Mouse (Mus musculus) frontal cortex, adult 2 months (tissue): ENCODE data around the gene Krt33b. TPM values are rescaled to one million over a fixed set of nuclear protein-coding genes. Genes with fewer than 3 reads are reported as not detected.

Source experiments
- DNase-seq, 2 experiments: peaks; one replicate each; pipeline ENCODE4 v3.0.0; 2022; ENCODE audit warnings: low spot score in 1 of 2; ENCODE audit errors: extremely low spot score in 1 of 2
- polyA plus RNA-seq: library from polyadenylated mRNA; depleted of rRNA; stranded (reverse); fragments of >200 nt; gene quantifications from 2 replicates; pipeline ENCODE4 v1.2.3, GENCODE M21; 2012; rRNA removed

Gene Krt33b
- polyA plus RNA-seq, 1 experiment, result not detected

DNA sequence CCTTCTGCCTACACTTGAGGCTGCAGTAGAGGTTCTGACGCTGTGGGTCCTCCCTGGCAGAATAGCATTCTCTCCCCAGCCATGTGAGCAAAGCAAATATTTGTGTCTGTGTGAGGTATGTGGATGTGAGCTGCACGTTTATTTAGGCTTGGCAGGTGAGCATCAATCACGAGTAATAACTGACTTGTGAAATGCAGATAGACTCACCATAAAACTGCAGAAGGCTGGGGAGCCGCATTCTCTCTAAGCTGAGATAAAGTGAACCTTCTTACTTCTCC is 35.3 kb downstream of the Krt33b start:
- DNase-seq, result no peak

DNA sequence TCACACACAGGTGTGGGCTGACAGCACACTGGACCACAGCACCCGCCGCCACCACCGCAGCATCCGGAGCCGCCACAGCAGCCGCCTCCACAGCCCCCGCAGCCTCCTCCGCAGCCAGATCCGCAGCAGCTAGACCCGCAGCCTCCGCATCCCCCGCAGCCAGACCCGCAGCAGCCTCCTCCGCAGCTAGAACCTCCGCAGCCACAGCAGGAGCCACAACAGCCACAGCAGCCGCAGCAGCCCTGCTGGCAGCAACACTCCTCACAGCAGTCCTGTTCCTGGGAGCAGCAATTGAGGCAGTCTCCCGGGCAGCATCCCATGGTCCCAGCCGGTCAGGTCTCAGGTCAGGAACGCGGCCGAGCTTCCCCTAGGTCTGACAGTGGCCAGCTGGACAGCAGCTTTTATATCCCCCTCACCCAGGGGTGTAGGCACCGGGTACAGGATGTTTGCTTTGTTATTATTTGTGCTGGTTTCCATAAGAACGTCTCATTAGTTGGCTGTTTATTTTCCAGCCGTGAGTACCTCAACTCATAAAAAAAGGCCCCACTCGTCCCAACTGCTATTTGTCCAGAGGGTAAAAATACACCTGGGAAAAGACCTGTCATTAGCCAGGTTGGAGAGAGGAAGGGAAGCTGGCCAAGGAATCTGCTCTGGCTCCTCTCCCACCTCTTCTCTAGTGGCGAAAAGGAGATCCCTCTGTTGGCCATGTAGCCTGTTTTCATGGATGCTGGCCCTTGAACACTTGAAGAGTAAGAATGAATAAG is 35.9 kb downstream of the Krt33b start, which contains the start of gene Krtap17-1:
TSS of gene Krtap17-1 (minus strand) at position 375 of the 764 bp plus-strand sequence.
- DNase-seq, result no peak

DNA sequence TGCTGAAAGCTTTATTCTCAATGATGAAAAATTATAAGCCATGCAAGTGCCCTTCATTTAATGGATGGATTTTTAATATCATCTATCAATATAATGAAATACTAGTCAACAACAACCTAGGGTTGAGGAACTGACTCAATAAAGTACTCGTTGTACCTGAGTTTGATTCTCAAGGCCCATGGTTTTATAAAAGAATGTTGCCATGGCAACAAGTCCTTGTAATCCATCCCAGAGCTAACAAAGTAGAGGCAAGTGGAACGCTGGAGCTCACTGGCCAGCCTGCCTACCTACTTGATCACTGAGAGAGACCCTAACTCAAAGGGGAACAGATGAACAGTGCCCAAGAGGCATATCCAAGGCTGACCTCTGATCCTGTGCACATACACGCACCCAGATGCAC is 39.1 kb downstream of the Krt33b start:
- DNase-seq, result no peak

DNA sequence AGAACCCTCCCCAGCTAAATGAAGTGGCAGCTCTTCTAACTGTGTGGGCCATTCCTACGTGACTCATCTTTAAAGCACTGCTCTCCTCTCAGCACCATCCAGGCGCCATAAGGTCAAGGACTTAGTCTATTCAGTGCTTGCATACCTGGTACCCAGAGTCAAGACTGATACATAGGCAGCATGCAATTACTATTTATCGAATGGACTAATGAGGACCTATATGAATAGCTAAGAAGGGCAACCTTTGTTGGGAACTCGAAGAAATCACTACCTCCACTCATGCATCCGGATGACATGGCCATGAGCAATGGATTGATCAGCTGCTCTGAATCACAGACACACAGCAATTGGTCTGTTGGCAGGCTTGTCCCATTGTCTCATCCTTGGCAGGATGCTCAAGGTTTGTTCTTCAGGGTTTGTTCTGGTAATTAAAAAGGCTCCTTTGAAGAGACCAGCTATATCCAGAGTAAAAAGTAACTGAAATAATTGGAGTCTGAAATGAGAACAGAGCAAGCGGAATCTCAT is 39.7 kb downstream of the Krt33b start:
- DNase-seq, result no peak

DNA sequence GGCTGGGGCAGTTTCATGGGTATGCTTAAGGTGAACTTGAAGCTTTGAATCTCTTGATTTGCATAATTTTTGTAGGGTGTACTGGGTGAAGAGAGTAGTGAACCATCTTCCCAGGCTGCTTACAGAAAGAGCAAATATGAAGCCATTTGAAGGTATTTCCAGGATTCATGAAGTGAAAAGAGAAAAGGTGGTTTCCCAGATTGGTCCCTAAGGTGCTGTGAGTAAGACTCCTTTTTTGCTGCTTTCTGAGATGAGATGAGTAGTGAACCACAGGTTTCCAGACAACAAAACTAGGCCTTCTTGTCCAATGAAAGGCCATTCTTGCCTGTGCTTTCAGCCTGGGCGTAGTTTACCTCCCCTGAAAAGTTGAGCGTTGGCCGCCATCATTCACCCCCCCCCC is 41.1 kb downstream of the Krt33b start:
- DNase-seq, result no peak

DNA sequence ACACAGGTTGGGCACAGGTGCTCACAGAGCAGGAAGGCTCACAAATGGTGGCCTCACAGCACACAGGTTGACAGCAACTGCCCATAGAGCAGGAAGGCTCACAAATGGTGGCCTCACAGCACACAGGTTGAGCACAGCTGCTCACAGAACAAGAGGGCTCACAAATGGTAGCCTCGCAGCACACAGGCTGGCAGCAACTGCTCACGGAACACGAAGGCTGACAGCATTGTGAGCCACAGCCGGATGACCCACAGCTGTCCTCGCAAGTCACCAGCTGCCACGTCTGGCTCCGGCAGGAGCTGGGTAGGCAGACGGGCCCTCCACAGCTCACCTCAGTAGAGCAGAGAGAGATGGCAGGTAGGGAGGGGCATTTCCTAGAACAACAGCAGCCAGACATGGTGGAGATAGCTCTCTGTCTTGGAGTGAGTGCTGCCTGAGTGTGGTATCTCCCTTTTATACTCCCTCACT is 43.5 kb downstream of the Krt33b start, which contains the start of gene Krtap16-1:
TSS of gene Krtap16-1 (minus strand) at position 418 of the 468 bp plus-strand sequence.
- DNase-seq, result no peak

DNA sequence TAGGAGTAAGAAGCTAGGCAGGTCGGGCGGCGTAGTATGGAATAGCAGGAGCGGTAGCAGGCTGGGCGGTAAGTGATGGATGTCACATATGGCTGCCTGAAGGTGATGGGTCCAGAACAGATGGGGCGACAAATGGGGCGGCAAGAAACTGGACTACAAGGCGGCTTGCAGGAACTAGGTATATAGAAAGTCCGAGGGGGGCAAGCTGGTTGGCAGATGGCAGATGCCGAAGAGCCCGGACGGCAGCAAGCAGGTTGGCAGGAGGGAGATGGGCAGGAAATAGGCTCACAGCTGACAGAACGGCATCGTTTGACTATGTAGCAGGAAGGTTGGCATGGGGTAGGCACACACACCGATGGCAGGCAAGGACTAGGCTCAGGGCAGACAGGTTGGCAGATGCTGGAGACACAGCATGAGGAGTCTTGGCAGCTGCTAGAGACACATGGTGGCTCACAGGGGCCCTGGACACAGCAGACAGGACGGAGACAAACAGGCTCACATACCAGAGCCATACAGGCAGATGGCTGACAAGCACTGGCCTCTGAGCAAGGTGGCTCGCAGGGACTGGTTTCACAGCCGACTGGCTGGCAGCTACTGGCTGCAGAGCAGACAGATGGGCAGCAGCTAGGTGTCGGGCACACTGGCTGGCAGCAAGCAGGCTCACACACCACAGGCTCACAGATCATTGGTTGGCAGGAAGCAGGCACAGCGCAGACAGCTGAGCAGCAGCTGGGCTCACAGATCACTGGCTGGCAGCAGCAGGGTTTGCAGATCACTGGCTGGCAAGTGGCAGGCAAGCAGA is 44.2 kb downstream of the Krt33b start:
- peak; percentile 52 to 53 for DNase-seq

DNA sequence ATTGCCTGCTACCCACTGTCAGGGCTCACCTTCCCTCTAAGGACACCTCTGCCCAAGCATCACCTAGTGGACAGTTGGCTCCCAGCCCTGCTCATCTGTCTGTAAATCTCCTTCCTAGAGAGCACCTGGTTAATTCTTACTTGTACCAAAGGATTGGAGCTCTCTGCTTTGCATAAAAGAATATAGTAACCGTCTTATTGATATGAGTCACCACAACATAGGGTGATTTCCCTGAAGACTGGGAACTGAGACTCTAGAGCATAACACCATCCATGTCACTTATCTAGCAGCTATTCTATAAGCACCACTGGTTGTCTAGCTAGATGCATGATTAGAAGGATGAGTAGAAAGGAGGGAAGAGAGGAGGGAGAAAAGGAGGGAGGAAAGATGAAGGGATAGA is 46.2 kb downstream of the Krt33b start:
- no peak for DNase-seq

DNA sequence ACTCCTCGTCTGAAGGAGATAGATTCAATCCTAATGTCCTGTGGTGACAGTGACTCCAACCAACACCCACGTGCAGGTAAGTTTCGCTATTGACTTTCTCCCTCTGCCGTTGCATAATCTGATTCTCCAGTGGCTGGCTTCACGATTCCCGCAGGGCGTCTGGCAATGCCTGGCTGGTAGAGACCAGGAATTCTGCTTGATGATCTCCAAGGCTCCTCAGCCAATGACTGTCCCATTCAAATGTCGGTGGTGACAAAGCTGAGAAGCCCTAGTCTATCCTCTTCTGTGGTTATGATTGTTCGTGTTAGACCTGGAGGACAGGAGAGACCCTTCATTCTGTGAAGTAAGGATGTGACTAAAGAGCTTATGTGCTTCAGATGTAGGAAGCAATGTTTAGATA is 46.9 kb downstream of the Krt33b start:
- DNase-seq, result no peak

DNA sequence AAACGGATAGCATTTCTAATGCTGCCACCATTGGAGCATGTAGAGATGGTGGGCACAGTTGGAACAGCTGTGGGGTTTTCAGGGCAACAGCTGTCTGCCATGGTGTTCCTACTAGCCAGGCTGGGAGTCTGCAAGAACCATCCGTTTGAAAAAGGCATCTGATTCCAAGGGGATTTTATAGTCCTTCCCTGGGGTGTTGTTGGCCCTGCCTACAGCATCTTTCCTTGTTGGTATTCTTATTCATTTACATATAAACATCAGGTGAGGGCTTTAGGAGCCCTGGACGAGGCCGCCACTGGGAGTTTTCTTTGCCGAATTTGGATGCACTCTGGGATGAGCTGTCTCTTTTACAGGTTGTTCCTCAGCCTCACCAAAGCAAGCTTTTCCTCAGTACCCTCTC is 50.7 kb downstream of the Krt33b start, which contains the start of gene Krtap29-1:
TSS of gene Krtap29-1 (minus strand) at position 101 of the 400 bp plus-strand sequence.
- DNase-seq, result no peak

Other genes starting within 250 kb of the Krt33b start
- not detected in 2 replicates for gene Krtap4-8, start 249.2 kb downstream of the Krt33b start, polyA plus RNA-seq
- not detected in 2 replicates for gene Krtap4-9, start 244.7 kb downstream of the Krt33b start, polyA plus RNA-seq
- not detected in 2 replicates for gene Gm11596, start 236.4 kb downstream of the Krt33b start, polyA plus RNA-seq
- gene Gm11569, start 230.9 kb downstream of the Krt33b start, polyA plus RNA-seq, result not detected in 2 replicates
- not detected in 2 replicates for gene Gm11554, start 225.4 kb downstream of the Krt33b start, polyA plus RNA-seq
- not detected in 2 replicates for gene Krtap4-13, start 220.0 kb downstream of the Krt33b start, polyA plus RNA-seq
- gene Gm11564, start 214.2 kb downstream of the Krt33b start, polyA plus RNA-seq, result not detected in 2 replicates
- gene 2300003K06Rik, start 191.8 kb downstream of the Krt33b start, polyA plus RNA-seq, result not detected in 2 replicates
- not detected in 2 replicates for gene Krtap4-16, start 178.3 kb downstream of the Krt33b start, polyA plus RNA-seq
- gene Gm11568, start 172.0 kb downstream of the Krt33b start, polyA plus RNA-seq, result not detected in 2 replicates
- not detected in 2 replicates for gene Gm11559, start 165.4 kb downstream of the Krt33b start, polyA plus RNA-seq
- not detected in 2 replicates for gene Krtap9-1, start 156.5 kb downstream of the Krt33b start, polyA plus RNA-seq
- gene Gm11567, start 150.7 kb downstream of the Krt33b start, polyA plus RNA-seq, result not detected in 2 replicates
- not detected in 2 replicates for gene Krtap31-1, start 121.9 kb downstream of the Krt33b start, polyA plus RNA-seq
- gene Gm11565, start 115.1 kb downstream of the Krt33b start, polyA plus RNA-seq, result not detected in 2 replicates
- gene Krtap31-2, start 93.6 kb downstream of the Krt33b start, polyA plus RNA-seq, result not detected in 2 replicates
- gene Krtap9-5, start 81.4 kb downstream of the Krt33b start, polyA plus RNA-seq, result not detected in 2 replicates
- gene Krtap29-1, start 50.8 kb downstream of the Krt33b start, polyA plus RNA-seq, result not detected in 2 replicates
- 0.08 TPM in 1 of 2 replicates, not detected in the other for gene Krtap16-1, start 43.3 kb downstream of the Krt33b start, polyA plus RNA-seq
- gene Krtap17-1, start 35.9 kb downstream of the Krt33b start, polyA plus RNA-seq, result not detected in 2 replicates
- not detected in 2 replicates for gene Krt33a, start 13.7 kb downstream of the Krt33b start, polyA plus RNA-seq
- gene Krt34, start 11.7 kb upstream of the Krt33b start, polyA plus RNA-seq, result not detected in 2 replicates
- not detected in 2 replicates for gene Krt31, start 20.7 kb upstream of the Krt33b start, polyA plus RNA-seq
- gene Krt32, start 58.4 kb upstream of the Krt33b start, polyA plus RNA-seq, result 0.06 TPM in 1 of 2 replicates, not detected in the other
- gene Krt35, start 66.4 kb upstream of the Krt33b start, polyA plus RNA-seq, result not detected in 2 replicates
- gene Krt36, start 75.8 kb upstream of the Krt33b start, polyA plus RNA-seq, result not detected in 2 replicates
- not detected in 2 replicates for gene Krt13, start 91.7 kb upstream of the Krt33b start, polyA plus RNA-seq
- not detected in 2 replicates for gene Krt15, start 106.1 kb upstream of the Krt33b start, polyA plus RNA-seq
- 1.6 and 3.7 TPM in 2 replicates for gene Krt19, start 118.8 kb upstream of the Krt33b start, polyA plus RNA-seq
- gene Krt9, start 163.4 kb upstream of the Krt33b start, polyA plus RNA-seq, result 8.3 and 9.4 TPM in 2 replicates
- gene Krt14, start 177.7 kb upstream of the Krt33b start, polyA plus RNA-seq, result 0.08 and 0.12 TPM in 2 replicates
- not detected in 2 replicates for gene Krt16, start 219.0 kb upstream of the Krt33b start, polyA plus RNA-seq
- gene Krt17, start 231.2 kb upstream of the Krt33b start, polyA plus RNA-seq, result 0.23 and 0.28 TPM in 2 replicates
- gene Krt42, start 240.0 kb upstream of the Krt33b start, polyA plus RNA-seq, result 0.14 TPM in 1 of 2 replicates, not detected in the other